ENCODE assay signal across 27 mouse cellular contexts in genomic region chrX:100118362-100118761, GRCm38 (mm10).
"Had no signal": no experiment of that assay in that cellular context is flagged by ENCODE, and none has a peak within 500 bp of the region (broad histone marks: within the 10 kb centered on the region; RNA-seq: fewer than 3 reads in every experiment).

No protein-coding gene starts in this region.

- H3K27ac ChIP-seq: gastrocnemius, adult 2 months; heart, embryonic 10.5 days; heart, embryonic 13.5 days; heart, embryonic 15.5 days; hindbrain, embryonic 10.5 days; hindbrain, embryonic 12.5 days; hindbrain, embryonic 14.5 days; intestine, embryonic 15.5 days; layer of hippocampus, adult 2 months; left cerebral cortex, adult 2 months; limb, embryonic 13.5 days; limb, embryonic 15.5 days; liver, embryonic 12.5 days; liver, embryonic 14.5 days had no signal

- H3K4me2 ChIP-seq: heart, embryonic 13.5 days; heart, embryonic 15.5 days; hindbrain, embryonic 12.5 days; hindbrain, embryonic 14.5 days; intestine, embryonic 15.5 days; limb, embryonic 13.5 days; limb, embryonic 15.5 days; liver, embryonic 12.5 days had no signal

- H3K9me3 ChIP-seq: heart, embryonic 10.5 days; heart, embryonic 13.5 days; heart, embryonic 15.5 days; hindbrain, embryonic 10.5 days; hindbrain, embryonic 12.5 days; intestine, embryonic 15.5 days; limb, embryonic 13.5 days; limb, embryonic 15.5 days; liver, embryonic 12.5 days had no signal

- DNase-seq: gastrocnemius, adult 2 months; gastrocnemius, postnatal 10 days; gastrocnemius, postnatal 25 days; heart, adult 18-20 months; heart, postnatal 14 days; heart, postnatal 36 days; kidney, adult 18-20 months; kidney, adult 8-10 months; kidney, postnatal 14 days; kidney, postnatal 36 days; left cerebral cortex, postnatal 4 days had no signal

- H3K4me1 ChIP-seq: heart, embryonic 10.5 days; heart, embryonic 13.5 days; heart, embryonic 15.5 days; hindbrain, embryonic 10.5 days; hindbrain, embryonic 12.5 days; intestine, embryonic 15.5 days; limb, embryonic 13.5 days; limb, embryonic 15.5 days; liver, embryonic 12.5 days had no signal

- ATAC-seq: hindbrain, embryonic 16.5 days; inflammation-experienced regulatory T-cells, adult 6 months; intestine, embryonic 15.5 days; intestine, postnatal 0 days; liver, embryonic 12.5 days had no signal

- H3K36me3 ChIP-seq: heart, embryonic 10.5 days; heart, embryonic 13.5 days; heart, embryonic 15.5 days; hindbrain, embryonic 10.5 days; hindbrain, embryonic 12.5 days; intestine, embryonic 15.5 days; limb, embryonic 13.5 days; limb, embryonic 15.5 days; liver, embryonic 12.5 days had no signal

- H3K9ac ChIP-seq: heart, embryonic 13.5 days; heart, embryonic 15.5 days; hindbrain, embryonic 12.5 days; hindbrain, embryonic 14.5 days; intestine, embryonic 15.5 days; limb, embryonic 13.5 days; limb, embryonic 15.5 days; liver, embryonic 12.5 days; liver, embryonic 14.5 days had no signal

- H3K4me3 ChIP-seq: gastrocnemius, adult 2 months; heart, embryonic 10.5 days; heart, embryonic 13.5 days; heart, embryonic 15.5 days; hindbrain, embryonic 10.5 days; hindbrain, embryonic 12.5 days; intestine, embryonic 15.5 days; layer of hippocampus, adult 2 months; left cerebral cortex, adult 2 months; limb, embryonic 13.5 days; limb, embryonic 15.5 days; liver, embryonic 12.5 days had no signal

- H3K27me3 ChIP-seq: heart, embryonic 15.5 days; hindbrain, embryonic 12.5 days; intestine, embryonic 15.5 days; limb, embryonic 15.5 days had no signal
